ENCODE assay signal across 21 mouse cellular contexts in the genomic region with DNA sequence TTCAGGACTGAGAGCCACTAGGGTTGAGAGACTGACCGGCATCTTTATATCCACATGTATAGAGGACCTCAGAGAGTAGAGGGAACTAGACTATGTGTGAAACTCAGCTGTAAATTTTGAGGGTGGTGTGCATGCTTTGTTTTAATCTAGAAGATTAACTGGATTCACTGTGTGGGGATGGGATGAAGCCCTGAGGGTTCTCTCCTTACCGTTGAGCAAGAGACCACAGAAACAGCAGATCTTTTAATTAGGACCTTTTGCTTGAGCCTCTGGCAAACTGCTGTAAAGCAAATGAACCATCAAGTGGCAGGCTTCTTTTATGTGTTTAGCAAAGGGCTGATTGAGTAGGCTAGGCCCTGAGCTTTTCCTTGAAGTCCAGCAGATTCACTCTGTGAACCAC.
"Had no signal": no experiment of that assay in that cellular context is flagged by ENCODE, and none has a peak within 500 bp of the region (broad histone marks: within the 10 kb centered on the region; RNA-seq: fewer than 3 reads in every experiment).

No protein-coding gene starts in this region.

- H3K27ac ChIP-seq: liver, embryonic 15.5 days; lung, embryonic 15.5 days; macrophage; midbrain, embryonic 13.5 days; midbrain, embryonic 15.5 days; neural tube, embryonic 13.5 days; neural tube, embryonic 15.5 days had no signal

- H3K9ac ChIP-seq: liver, embryonic 15.5 days; liver, postnatal 0 days; lung, embryonic 15.5 days; midbrain, embryonic 13.5 days; midbrain, embryonic 15.5 days; neural tube, embryonic 13.5 days; neural tube, embryonic 15.5 days had no signal

- H3K27me3 ChIP-seq: liver, embryonic 15.5 days; lung, embryonic 15.5 days; midbrain, embryonic 13.5 days; midbrain, embryonic 15.5 days; neural tube, embryonic 13.5 days; neural tube, embryonic 15.5 days had no signal

- ATAC-seq: liver, postnatal 0 days; lung, postnatal 0 days; midbrain, embryonic 13.5 days; midbrain, embryonic 15.5 days had no signal

- DNase-seq: liver, postnatal 0 days; lung, adult 2 months; lung, postnatal 14 days; lung, postnatal 36 days; right cerebral cortex, postnatal 14 days; right cerebral cortex, postnatal 4 days; spleen, adult 18-20 months; thymus, adult 18-20 months; thymus, postnatal 14 days; thymus, postnatal 36 days had no signal

- H3K4me3 ChIP-seq: liver, embryonic 15.5 days; lung, embryonic 15.5 days; megakaryocyte, embryonic 14.5 days; midbrain, embryonic 13.5 days; midbrain, embryonic 15.5 days; myocyte; neural tube, embryonic 13.5 days; neural tube, embryonic 15.5 days had no signal

- H3K4me2 ChIP-seq: liver, embryonic 15.5 days; lung, embryonic 15.5 days; midbrain, embryonic 11.5 days; midbrain, embryonic 13.5 days; midbrain, embryonic 15.5 days; neural tube, embryonic 13.5 days; neural tube, embryonic 15.5 days had no signal

- H3K9me3 ChIP-seq: liver, embryonic 15.5 days; lung, embryonic 15.5 days; megakaryocyte, embryonic 14.5 days; midbrain, embryonic 13.5 days; midbrain, embryonic 15.5 days; neural tube, embryonic 13.5 days; neural tube, embryonic 15.5 days had no signal

- H3K4me1 ChIP-seq: liver, embryonic 15.5 days; midbrain, embryonic 13.5 days; midbrain, embryonic 15.5 days; neural tube, embryonic 13.5 days; neural tube, embryonic 15.5 days had no signal

- H3K36me3 ChIP-seq: liver, embryonic 15.5 days; lung, embryonic 15.5 days; midbrain, embryonic 13.5 days; midbrain, embryonic 15.5 days; neural tube, embryonic 13.5 days; neural tube, embryonic 15.5 days had no signal
